Mouse (Mus musculus) kidney, postnatal 25 days (tissue): Measurements from ENCODE around the gene Tbc1d25.

Source experiments
- DNase-seq, 2 experiments: peaks; one replicate each; pipeline ENCODE4 v3.0.0; 2021; ENCODE audit warnings: mixed read lengths in 2 of 2

The Tbc1d25 gene

DNA sequence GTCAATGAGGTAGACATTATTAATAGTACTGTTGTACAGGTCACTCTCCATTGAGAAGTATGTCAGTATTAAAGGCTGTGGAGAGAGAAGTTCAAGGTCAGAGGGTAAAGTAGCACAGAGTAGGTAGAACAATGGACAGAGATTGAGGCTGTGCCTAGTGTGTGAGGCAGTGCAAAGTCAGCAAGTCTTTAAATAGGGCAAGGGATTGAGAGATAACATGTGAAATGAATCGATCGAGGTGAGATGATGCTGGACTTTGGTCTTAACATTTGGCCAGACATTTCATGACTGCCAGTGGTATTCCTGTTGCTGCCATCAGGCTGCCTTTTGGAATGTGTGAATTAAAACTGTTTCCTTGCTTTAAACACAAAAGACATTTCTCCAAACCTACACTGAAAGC, 2.9 kb upstream of the Tbc1d25 start:
- no peak for DNase-seq

DNA sequence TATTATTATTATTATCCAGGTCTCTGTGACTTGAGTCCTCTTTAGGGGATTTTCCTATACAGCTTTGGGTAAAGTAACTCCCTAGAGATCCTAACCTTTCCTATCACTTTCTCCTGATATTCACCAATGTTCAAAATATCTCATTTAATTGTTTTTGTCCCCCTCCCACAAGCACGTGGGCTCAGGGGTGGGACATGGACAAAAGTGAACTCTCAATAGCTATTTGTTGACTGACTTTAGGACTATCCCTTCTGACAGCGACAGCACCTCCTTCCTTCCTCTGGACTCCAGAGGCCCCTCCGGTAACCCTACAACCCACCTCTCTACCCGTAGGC, 845 bp downstream of the Tbc1d25 start:
- no peak for DNase-seq

DNA sequence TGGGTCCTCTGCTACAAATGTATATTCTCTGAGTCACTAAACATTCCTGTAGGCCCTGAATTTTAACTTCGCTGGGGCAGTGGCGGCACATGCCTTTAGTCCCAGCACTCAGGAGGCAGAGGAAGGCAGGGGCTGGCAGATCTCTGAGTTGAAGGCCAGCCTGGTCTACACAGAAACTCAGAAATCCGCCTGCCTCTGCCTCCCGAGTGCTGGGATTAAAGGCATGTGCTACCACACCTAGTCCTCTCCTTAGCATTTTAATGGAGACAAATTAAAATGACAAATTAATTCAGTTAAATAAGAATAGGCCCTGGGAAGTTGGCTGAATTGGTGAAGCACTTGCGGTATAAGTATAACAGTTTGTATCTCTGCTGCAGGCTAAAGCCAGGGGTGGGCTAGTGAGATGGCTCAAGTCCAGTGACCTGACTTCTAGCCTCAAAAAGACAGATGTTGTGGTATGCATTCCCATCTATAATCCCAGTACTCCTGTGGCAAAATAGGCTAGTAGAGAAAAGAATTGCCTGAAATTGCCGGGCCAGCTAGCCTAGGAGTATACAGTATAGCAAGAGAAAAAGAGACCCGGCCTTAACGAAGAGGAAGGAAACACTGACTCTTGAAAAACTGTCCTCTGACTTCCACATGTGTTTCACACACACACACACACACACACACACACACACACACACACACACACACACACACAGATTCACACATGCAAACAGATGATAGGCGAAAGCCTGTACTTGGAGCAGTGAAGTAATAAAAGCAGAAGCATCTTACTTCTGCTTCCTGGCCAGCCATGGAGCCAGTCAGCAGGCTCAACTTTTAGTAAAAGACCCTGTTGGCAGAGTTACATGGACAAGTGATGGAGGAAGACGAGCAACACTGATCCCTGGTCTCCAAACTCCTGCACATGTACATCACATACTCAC, 8.0 kb downstream of the Tbc1d25 start:
- no peak for DNase-seq

- DNase-seq: no peak
Measured at GRCm38 (mm10) chrX:8164471-8164870, 11.5 kb downstream of the Tbc1d25 start.

DNA sequence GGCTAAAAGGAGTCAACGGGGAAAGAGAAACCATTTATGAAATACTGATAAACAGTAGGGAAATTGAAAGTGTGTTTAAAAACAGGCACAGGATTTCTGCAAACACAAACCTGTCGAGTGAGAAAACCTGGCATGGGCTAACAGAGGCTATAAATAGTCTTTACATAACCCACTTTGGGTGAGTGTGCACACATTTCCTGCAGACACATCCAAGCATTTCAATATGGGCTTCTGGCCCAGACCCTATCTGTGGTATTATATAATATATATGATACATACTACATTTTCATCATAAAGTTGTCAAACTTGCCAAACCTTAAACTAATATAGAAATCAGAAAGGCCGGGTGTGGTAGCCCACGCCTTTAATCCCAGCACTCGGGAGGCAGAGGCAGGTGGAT, 12.9 kb downstream of the Tbc1d25 start:
- DNase-seq: no peak

DNA sequence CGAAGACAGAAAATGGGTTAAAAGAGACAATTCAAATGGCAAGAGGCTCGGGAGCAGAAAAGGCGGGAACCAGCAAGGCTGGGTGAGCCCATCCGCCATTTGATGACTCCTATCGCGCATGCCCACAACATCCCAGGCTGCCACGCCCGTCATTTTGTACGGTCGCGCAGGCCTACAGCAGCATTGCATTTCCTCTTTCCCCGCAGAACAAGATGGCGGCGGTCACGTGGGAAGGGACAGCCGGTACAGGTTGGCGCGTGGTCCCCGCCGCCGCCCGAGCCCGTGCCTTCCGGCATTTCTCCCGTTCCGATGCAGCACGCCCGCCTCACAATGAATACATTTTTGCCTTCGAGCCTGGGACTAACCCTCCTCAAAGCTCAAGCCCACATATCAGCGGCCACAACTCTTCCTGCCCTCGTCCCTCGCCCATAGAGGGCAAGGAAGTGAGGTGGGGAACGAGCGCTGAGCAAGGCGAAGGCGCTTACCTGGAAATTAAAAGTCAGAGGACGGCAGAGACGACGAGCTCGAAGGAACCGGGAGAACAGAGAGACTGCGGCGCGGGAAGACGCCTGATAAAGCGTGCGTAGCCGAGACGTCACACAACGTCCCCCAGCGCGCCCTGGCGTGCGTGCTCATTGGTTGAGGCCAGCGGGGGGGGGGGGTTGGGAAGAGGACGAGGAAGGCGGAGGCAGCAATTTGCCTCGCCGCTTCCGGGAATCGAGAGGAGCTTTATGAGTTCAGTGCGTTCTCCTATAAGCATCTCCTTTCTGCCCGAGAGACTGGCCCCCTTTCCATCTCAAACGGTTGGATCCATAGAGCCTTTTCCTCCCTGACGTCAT, 30.6 kb downstream of the Tbc1d25 start, which contains the start of gene Rbm3:
TSS of gene Rbm3 (minus strand) at position 728 of the 839 bp plus-strand sequence.
- DNase-seq: peak; percentile 89 to 94

DNA sequence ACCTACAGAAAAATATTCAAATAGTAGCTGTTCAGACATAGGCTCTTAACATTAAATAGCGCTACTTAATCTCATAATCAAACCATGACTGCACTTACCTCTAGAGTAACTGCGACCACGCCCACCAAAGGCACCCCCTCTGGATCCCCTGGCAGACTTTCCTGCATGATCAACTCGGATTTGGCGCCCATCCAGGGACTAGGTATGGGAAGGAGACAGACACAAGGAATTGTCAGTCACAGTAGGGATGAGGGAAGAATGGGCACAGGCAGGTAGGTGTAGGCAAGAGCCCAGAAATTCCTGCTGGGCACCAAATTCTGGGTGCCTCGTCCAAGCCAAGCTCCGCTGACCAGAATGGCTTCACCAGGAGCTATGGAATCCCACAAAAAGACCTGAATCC, 32.2 kb downstream of the Tbc1d25 start:
- DNase-seq: peak; percentile 28 to 38

DNA sequence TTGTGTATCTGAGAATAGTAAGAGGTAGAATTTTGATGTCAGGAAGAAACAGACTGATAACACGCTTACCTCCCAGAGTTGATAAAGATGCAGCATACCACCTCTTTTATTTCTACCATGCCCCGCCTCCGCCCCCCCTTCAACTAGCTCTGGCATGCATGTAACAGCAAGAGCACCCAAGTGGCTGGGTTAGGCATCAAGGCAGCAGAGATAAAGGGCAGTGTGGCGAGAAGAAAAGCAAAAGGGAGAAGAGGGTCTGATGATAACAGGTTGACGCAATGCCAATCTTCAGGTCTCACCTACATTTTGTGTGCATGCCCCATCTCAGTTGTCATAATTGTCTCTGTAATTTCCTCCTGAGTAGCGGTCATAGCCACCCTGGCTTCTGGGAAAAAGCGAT, 33.0 kb downstream of the Tbc1d25 start:
- DNase-seq: no peak

DNA sequence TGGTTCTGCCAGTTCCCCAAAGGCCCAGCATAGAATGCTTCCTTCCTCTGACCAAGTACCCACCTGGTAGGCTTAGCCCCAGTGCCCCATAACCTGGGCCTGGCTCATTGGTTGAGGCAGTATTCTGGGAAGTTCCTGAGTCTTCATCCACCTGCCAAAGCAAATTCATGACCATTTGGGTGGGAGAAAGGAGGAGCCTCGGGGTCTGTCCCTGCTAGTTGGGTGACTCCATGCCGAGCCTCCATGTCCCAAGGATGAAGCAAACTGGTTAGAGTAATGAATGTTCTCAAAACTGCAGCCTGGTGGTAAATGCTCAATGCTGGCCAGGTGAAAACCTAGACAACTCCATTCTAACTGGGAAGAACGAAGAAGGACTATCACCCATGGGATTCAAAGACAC, 34.9 kb downstream of the Tbc1d25 start:
- no peak for DNase-seq

GRCm38 (mm10) chrX:8140446-8140845, 35.5 kb downstream of the Tbc1d25 start:
- no peak for DNase-seq

- no peak for DNase-seq
Measured at GRCm38 (mm10) chrX:8139480-8139879, 36.5 kb downstream of the Tbc1d25 start.

- no peak for DNase-seq
Measured at GRCm38 (mm10) chrX:8135886-8136285, 40.1 kb downstream of the Tbc1d25 start.

GRCm38 (mm10) chrX:8132017-8132976, 43.7 kb downstream of the Tbc1d25 start, which contains the start of gene Wdr13:
Gene Wdr13, minus strand, starts transcription at chrX:8132892.
- DNase-seq: peak; percentile 92 to 95

GRCm38 (mm10) chrX:8131393-8131792, 44.6 kb downstream of the Tbc1d25 start:
- peak in 1 of 2 experiments; percentile 31 for DNase-seq

GRCm38 (mm10) chrX:8125235-8125634, 50.7 kb downstream of the Tbc1d25 start:
- DNase-seq: no peak

DNA sequence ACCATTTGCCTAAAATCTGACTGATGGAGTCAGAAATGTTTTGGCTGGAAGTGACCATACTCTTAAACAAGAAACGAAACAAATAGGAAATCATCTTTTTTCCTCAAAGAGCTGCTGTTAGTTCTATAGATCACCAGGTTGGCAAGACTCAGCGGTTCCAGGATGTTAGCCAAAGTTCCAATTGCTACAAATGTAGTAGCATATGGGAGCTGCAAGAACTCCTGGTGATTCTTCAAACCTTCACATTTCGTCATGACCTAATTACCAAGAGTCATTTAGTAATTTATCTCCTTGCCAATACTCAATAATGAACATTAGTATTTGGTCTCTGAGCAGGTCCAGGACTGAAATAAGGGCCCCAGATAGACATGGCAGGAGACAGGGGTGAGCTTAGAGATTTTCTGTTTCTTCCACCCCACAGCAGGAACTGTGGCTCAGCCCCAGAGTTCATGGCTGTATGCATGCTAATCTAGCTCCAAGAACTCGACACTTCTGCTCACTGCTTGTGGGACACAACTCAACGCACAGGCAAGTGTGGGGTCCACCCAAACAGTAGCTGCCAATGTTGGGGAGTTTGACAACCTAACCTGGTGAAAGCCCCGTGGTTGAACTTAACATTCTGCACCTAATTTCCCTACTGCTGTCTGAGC, 52.0 kb downstream of the Tbc1d25 start:
- no peak for DNase-seq

DNA sequence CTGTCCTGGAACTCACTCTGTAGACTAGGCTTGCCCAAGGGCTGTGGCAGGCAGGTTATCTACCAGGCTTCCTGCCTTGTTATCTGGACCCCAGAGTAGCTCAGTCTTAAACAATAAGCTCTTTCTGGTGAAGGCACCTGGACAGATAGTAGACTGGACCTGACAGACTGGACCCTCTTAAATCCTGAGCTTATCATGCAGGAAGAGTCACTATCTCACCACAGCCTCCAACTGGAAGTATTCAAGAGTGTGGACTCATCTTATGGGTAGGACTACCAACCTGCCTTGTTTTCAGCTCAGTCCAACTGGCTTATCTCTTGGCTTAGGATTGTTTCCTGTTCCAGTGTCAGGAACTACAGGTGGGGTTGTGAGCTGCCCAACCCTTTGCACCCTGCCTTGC, 58.7 kb downstream of the Tbc1d25 start:
- no peak for DNase-seq

GRCm38 (mm10) chrX:8115275-8115674, 60.7 kb downstream of the Tbc1d25 start:
- no peak for DNase-seq

DNA sequence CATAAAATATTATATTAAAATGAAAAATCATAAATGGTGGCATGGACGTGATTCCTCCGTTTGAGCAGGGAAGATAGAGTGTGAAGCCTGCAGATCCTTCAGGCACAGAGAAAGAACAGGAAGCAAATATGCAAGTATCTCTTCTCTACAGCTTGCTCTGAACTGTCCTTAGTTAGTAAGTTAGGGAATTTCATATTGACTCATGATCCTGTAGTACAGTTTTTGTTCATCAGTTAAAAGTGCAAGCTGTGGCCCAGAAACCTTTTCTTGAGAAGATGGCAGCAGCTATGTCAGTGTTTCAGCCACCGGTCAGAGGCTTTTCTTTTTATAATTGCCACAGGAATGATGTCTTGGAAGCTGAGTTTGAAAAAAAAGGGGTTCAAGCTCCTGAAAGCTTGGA, 71.0 kb downstream of the Tbc1d25 start:
- DNase-seq: no peak
